Mouse (Mus musculus) neural tube, embryonic 11.5 days (tissue): ENCODE data around the gene Gal3st3. TPM values are rescaled to one million over a fixed set of nuclear protein-coding genes. Genes with fewer than 3 reads are reported as not detected.

ENCODE experiments used
- ATAC-seq: fragments of 200-750 bp; cut with Nextera tagmentation; 2 replicates; pipeline ENCODE4 v1.8.0; 2017; ENCODE audit warnings: moderate number of reproducible peaks, mild to moderate bottlenecking, moderate TSS enrichment, moderate library complexity; ENCODE audit not compliant: insufficient read depth, low FRiP score, low TSS enrichment
- DNase-seq: peaks from one replicate; pipeline ENCODE4 v3.0.0-alpha.2; 2015; ENCODE audit warnings: low spot score
- H3K27ac ChIP-seq: fragments of 300-500 bp; sonication (generic); 2 replicates; pipeline ENCODE4 v1.5.1; 2014; ENCODE audit warnings: low read depth, mild to moderate bottlenecking, low read length
- H3K27me3 ChIP-seq: fragments of 300-500 bp; sonication (generic); 2 replicates; pipeline ENCODE4 v1.6.1; 2014; ENCODE audit warnings: mild to moderate bottlenecking, low read length, mixed read lengths; ENCODE audit not compliant: control insufficient read depth, insufficient read depth
- H3K36me3 ChIP-seq: fragments of 300-500 bp; sonication (generic); 2 replicates; pipeline ENCODE4 v1.6.1; 2014; ENCODE audit warnings: mild to moderate bottlenecking, low read length, moderate library complexity, mixed read lengths; ENCODE audit not compliant: control insufficient read depth, insufficient read depth
- H3K4me1 ChIP-seq: fragments of 300-500 bp; sonication (generic); 2 replicates; pipeline ENCODE4 v1.6.1; 2014; ENCODE audit warnings: low read length, mixed read lengths; ENCODE audit not compliant: control insufficient read depth, insufficient read depth
- H3K4me2 ChIP-seq: fragments of 300-500 bp; sonication (generic); 2 replicates; pipeline ENCODE4 v1.6.1; 2014; ENCODE audit warnings: low read depth, mild to moderate bottlenecking, moderate library complexity
- H3K4me3 ChIP-seq: fragments of 300-500 bp; sonication (generic); 2 replicates; pipeline ENCODE4 v1.5.1; 2014; ENCODE audit warnings: low read depth, low read length
- H3K9ac ChIP-seq: fragments of 300-500 bp; sonication (generic); 2 replicates; pipeline ENCODE4 v1.6.1; 2014; ENCODE audit warnings: mild to moderate bottlenecking, low read length
- H3K9me3 ChIP-seq: fragments of 300-500 bp; sonication (generic); 2 replicates; pipeline ENCODE4 v1.6.1; 2016; ENCODE audit warnings: low read length; ENCODE audit not compliant: control insufficient read depth
- WGBS: fragments of 180-500 bp; shearing (Covaris S2); extraction: QIAGEN DNeasy Blood & Tissue Kit; methylation state at CpG from one replicate; pipeline ENCODE4 v1.1.7; 2014; 5-methylcytosine and 5-hydroxymethylcytosine counted together
- polyA plus RNA-seq: library from polyadenylated mRNA; unstranded; fragments of >200 nt; fragmentation: Nextera tagmentation; extraction: Ambion mirVana; gene quantifications from 2 replicates; pipeline ENCODE4 v1.2.1, GENCODE M21; 2014

Gene Gal3st3
- polyA plus RNA-seq, 1 experiment from 2014 or later = 17.8 TPM

- H3K4me3 ChIP-seq = peak overlapping the region; percentile 87
- peak overlapping the region; percentile 68 for H3K9ac ChIP-seq
- peak; percentile 55 for ATAC-seq
- peak overlapping the region; percentile 54 for H3K4me2 ChIP-seq
- H3K9me3 ChIP-seq = no peaks in the 10 kb centered on the region
- DNase-seq = no peak
- H3K27ac ChIP-seq = peak overlapping the region; percentile 58; the same call in 1 of the 2 replicates
- no peaks in the 10 kb centered on the region for H3K27me3 ChIP-seq
- peaks cover 8% of the 10 kb centered on the region; the same call in 1 of the 2 replicates for H3K4me1 ChIP-seq
- H3K36me3 ChIP-seq = peaks cover 8% of the 10 kb centered on the region
- 7% methylated on average over 13 of the region's 13 CpGs for WGBS
Observed at GRCm38 (mm10) chr19:5295736-5296075, 2.4 kb upstream of the Gal3st3 start.

DNA sequence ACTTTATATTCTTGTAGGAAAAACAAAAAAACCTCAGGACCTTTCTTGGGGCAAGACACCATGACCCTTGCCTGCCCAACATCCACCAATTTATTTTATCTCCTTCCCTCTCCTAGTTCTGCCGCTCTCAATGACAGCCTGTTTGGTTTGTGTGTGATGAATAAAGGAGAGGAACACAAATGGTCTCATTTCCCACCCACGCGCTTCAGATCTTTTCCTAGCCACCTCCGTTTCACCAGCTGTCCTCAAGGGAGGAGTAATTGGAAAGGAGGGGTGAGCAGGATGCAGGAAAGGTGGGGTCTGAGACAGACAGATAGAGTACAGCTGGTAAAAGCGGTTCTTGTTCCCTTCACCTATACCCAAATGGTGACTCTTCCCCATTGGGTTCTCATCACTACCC, 1.5 kb upstream of the Gal3st3 start:
- H3K9me3 ChIP-seq = no peaks in the 10 kb centered on the region
- H3K9ac ChIP-seq = no peak overlapping the region
- no peak overlapping the region for H3K4me3 ChIP-seq
- H3K27me3 ChIP-seq = no peaks in the 10 kb centered on the region
- peaks cover 8% of the 10 kb centered on the region; the same call in 1 of the 2 replicates for H3K4me1 ChIP-seq
- no peak overlapping the region for H3K4me2 ChIP-seq
- no peak for ATAC-seq
- no peak overlapping the region for H3K27ac ChIP-seq
- 65% methylated on average over 5 of the region's 5 CpGs for WGBS
- H3K36me3 ChIP-seq = peaks cover 5% of the 10 kb centered on the region; the same call in 1 of the 2 replicates
- DNase-seq = no peak

DNA sequence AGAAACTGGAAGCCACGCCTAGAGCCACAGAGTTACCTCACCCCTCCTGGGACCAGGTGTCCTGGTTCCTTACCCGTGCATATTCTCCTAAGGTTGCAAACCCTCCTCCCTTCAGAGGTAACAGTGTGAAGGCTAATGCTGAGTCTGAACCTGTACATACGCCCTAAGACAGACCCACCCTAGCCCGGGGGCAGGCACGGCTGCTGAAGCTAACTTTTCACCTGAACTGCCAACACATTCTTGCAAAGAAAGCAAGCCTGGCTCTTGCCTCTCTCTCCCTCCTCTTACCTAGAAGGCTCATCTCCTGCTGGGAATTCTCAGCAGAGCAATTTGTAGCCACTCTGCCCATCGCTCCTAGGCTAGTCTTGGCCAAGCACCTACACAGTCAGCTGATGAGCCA, 2.5 kb downstream of the Gal3st3 start:
- no peak overlapping the region for H3K4me3 ChIP-seq
- H3K4me1 ChIP-seq = peaks cover 3% of the 10 kb centered on the region; the same call in 1 of the 2 replicates
- H3K4me2 ChIP-seq = no peak overlapping the region
- 86% methylated on average over 6 of the region's 6 CpGs for WGBS
- no peak for ATAC-seq
- no peaks in the 10 kb centered on the region for H3K36me3 ChIP-seq
- H3K9ac ChIP-seq = no peak overlapping the region
- no peak overlapping the region for H3K27ac ChIP-seq
- no peak for DNase-seq
- no peaks in the 10 kb centered on the region for H3K27me3 ChIP-seq
- H3K9me3 ChIP-seq = no peaks in the 10 kb centered on the region

- Histone ChIP-seq H3K27ac (no peak overlapping the region), H3K4me2 (no peak overlapping the region), H3K36me3 (peaks cover 8% of the 10 kb centered on the region; the same call in 1 of the 2 replicates), H3K9me3 (no peaks in the 10 kb centered on the region), H3K27me3 (no peaks in the 10 kb centered on the region), H3K9ac (no peak overlapping the region), H3K4me1 (peaks cover 3% of the 10 kb centered on the region; the same call in 1 of the 2 replicates), H3K4me3 (no peak overlapping the region)
- DNase-seq (peak; percentile 55), ATAC-seq (no peak)
- 22% methylated on average over 4 of the region's 4 CpGs for WGBS
Observed at GRCm38 (mm10) chr19:5302455-5302854, 4.3 kb downstream of the Gal3st3 start.

DNA sequence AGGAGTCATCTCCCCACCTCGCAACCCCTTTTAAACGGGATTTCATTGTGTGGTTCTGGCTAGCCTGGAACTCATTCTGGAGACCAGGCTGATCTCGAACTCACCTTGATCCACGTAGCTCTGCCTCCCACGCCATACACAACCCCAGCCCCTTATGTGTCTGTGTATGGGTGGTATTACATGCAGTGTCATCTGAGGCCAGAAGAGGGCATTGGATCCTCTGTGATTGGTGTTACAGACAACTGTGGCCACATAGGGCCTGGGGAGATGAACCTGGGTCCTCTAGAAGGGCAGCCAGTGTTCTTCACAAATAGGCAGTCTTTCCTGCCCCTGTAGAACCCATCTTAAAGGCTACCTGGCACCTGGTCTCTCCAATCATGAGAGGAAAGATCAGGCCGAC, 8.1 kb downstream of the Gal3st3 start:
- Histone ChIP-seq H3K4me2 (no peak overlapping the region), H3K36me3 (peaks cover 8% of the 10 kb centered on the region; the same call in 1 of the 2 replicates), H3K9ac (no peak overlapping the region), H3K27me3 (no peaks in the 10 kb centered on the region), H3K4me3 (no peak overlapping the region), H3K4me1 (no peaks in the 10 kb centered on the region), H3K27ac (no peak overlapping the region), H3K9me3 (no peaks in the 10 kb centered on the region)
- WGBS = 90% methylated on average over 6 of the region's 6 CpGs
- no peak for ATAC-seq
- DNase-seq = no peak

DNA sequence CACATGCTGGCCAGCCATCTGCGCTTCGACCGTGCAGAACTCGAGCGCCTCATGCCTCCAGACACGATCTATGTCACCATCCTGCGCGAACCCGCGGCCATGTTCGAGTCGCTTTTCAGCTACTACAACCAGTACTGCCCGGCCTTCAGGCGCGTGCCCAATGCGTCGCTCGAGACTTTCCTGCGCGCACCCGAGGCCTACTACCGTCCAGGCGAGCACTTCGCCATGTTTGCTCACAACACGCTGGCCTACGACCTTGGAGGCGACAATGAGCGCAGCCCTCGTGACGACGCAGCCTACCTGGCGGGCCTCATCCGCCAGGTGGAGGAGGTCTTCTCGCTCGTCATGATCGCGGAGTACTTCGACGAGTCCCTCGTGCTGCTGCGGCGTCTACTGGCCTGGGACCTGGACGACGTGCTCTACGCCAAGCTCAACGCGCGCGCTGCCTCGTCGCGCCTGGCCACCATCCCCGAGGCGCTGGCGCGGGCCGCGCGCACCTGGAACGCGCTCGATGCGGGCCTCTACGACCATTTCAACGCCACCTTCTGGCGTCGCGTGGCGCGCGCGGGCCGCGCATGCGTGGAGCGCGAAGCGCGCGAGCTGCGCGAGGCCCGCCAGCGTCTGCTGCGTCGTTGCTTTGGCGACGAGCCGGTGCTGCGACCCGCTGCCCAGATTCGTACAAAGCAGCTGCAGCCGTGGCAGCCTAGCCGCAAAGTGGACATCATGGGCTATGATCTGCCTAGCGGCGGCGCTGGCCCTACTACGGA, 9.0 kb downstream of the Gal3st3 start:
- no peaks in the 10 kb centered on the region for H3K9me3 ChIP-seq
- peak overlapping the region; percentile 33 for H3K4me2 ChIP-seq
- peak; percentile 62 for DNase-seq
- no peaks in the 10 kb centered on the region for H3K4me1 ChIP-seq
- WGBS = 36% methylated on average over 98 of the region's 98 CpGs
- H3K4me3 ChIP-seq = peak overlapping the region; percentile 20; the same call in 1 of the 2 replicates
- no peak for ATAC-seq
- H3K9ac ChIP-seq = no peak overlapping the region
- H3K36me3 ChIP-seq = peaks cover 8% of the 10 kb centered on the region; the same call in 1 of the 2 replicates
- no peak overlapping the region for H3K27ac ChIP-seq
- H3K27me3 ChIP-seq = no peaks in the 10 kb centered on the region

- DNase-seq (no peak), ATAC-seq (no peak)
- Histone ChIP-seq H3K4me2 (no peak overlapping the region), H3K4me3 (no peak overlapping the region), H3K27me3 (no peaks in the 10 kb centered on the region), H3K9ac (no peak overlapping the region), H3K27ac (no peak overlapping the region), H3K36me3 (peaks cover 8% of the 10 kb centered on the region; the same call in 1 of the 2 replicates), H3K9me3 (no peaks in the 10 kb centered on the region), H3K4me1 (no peaks in the 10 kb centered on the region)
- WGBS = 82% methylated on average over 7 of the region's 7 CpGs
Observed at GRCm38 (mm10) chr19:5309025-5309424, 10.9 kb downstream of the Gal3st3 start.

DNA sequence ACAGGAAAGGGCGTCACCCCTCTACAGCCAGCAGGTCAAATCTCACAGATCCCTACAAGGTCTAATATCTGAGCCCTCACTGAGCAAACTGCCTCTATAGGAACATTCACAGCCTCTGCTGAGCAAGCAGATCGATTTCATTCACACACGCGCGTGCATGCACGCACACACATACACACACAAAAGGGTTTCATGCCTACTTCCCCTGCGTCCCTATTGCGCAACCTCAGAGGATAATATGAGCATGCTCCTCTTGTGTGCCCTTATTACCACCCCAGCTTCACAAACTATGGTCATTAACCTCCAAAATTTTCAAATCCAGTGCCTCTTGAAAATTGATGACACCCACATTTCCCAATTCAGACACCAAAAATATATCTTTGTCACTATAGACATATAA, 15.1 kb downstream of the Gal3st3 start:
- no peaks in the 10 kb centered on the region for H3K4me1 ChIP-seq
- H3K4me2 ChIP-seq = no peak overlapping the region
- H3K9me3 ChIP-seq = 0 out of 2 replicates have a peak, but pooled peaks cover 2% of the 10 kb centered on the region
- H3K27me3 ChIP-seq = no peaks in the 10 kb centered on the region
- 93% methylated on average over 8 of the region's 8 CpGs for WGBS
- no peak overlapping the region for H3K27ac ChIP-seq
- H3K36me3 ChIP-seq = no peaks in the 10 kb centered on the region
- DNase-seq (no peak), ATAC-seq (no peak)
- no peak overlapping the region for H3K4me3 ChIP-seq
- no peak overlapping the region for H3K9ac ChIP-seq

GRCm38 (mm10) chr19:5323801-5324200, 25.7 kb downstream of the Gal3st3 start:
- H3K36me3 ChIP-seq = no peaks in the 10 kb centered on the region
- H3K27me3 ChIP-seq = no peaks in the 10 kb centered on the region
- ATAC-seq = no peak
- no peak overlapping the region for H3K9ac ChIP-seq
- H3K9me3 ChIP-seq = no peaks in the 10 kb centered on the region
- no peak overlapping the region for H3K27ac ChIP-seq
- H3K4me1 ChIP-seq = no peaks in the 10 kb centered on the region
- no peak overlapping the region for H3K4me2 ChIP-seq
- no peak for DNase-seq
- no peak overlapping the region for H3K4me3 ChIP-seq
- 60% methylated on average over 17 of the region's 17 CpGs for WGBS
